Mouse (Mus musculus) spleen, adult 2 months (tissue): ENCODE results near the gene Sgce. TPM values are rescaled to one million over a fixed set of nuclear protein-coding genes. Genes with fewer than 3 reads are reported as not detected.
"Not testable (repeated sequence)": the region's sequence is repeated elsewhere in the genome, so short reads cannot be mapped to it uniquely, and the experiment has no call there.

Source experiments
- DNase-seq, 2 experiments: peaks; one replicate each; pipeline versions ENCODE4 v3.0.0 to v3.0.0-alpha.2; 2012 to 2021; ENCODE audit warnings: low spot score in 2 of 2, low read depth in 1 of 2
- H3K27ac ChIP-seq: fragments of 200-500 bp; 2 replicates; pipeline ENCODE4 v1.5.1; 2012; ENCODE audit warnings: low read length, inconsistent platforms; ENCODE audit not compliant: insufficient read depth
- H3K27me3 ChIP-seq: fragments of 200-500 bp; 2 replicates; pipeline ENCODE4 v1.6.1; 2012; ENCODE audit warnings: mild to moderate bottlenecking, moderate library complexity, low read length, inconsistent platforms; ENCODE audit not compliant: control insufficient read depth, insufficient read depth
- H3K36me3 ChIP-seq: fragments of 200-500 bp; 2 replicates; pipeline ENCODE4 v1.6.1; 2012; ENCODE audit warnings: mild to moderate bottlenecking, low read length, inconsistent platforms; ENCODE audit not compliant: control insufficient read depth, insufficient read depth
- H3K4me1 ChIP-seq: fragments of 200-500 bp; 2 replicates; pipeline ENCODE4 v1.6.1; 2011; ENCODE audit warnings: inconsistent platforms; ENCODE audit not compliant: control insufficient read depth, insufficient read depth, insufficient read length
- H3K4me3 ChIP-seq: fragments of 200-500 bp; 2 replicates; pipeline ENCODE4 v1.5.1; 2011; ENCODE audit warnings: mild to moderate bottlenecking, inconsistent platforms; ENCODE audit not compliant: insufficient read depth, insufficient read length; ENCODE audit errors: extremely low read depth
- CTCF ChIP-seq: fragments of 200-500 bp; IDR thresholded peaks from 2 replicates; pipeline ENCODE4 v1.5.1; 2011; ENCODE audit warnings: mild to moderate bottlenecking, inconsistent platforms; ENCODE audit not compliant: insufficient read depth, insufficient read length, insufficient replicate concordance; ENCODE audit errors: extremely low read depth
- POLR2A ChIP-seq: fragments of 200-500 bp; IDR thresholded peaks from 2 replicates; pipeline ENCODE4 v1.6.1; 2011; ENCODE audit warnings: low read depth, low read length, inconsistent platforms
- WGBS: fragments of 180-500 bp; shearing (Covaris S2); methylation state at CpG from one replicate; pipeline ENCODE4 v1.1.7; 2018; 5-methylcytosine and 5-hydroxymethylcytosine counted together
- polyA plus RNA-seq: library from polyadenylated mRNA; depleted of rRNA; stranded (reverse); fragments of >200 nt; gene quantifications from 2 replicates; pipeline ENCODE4 v1.2.3, GENCODE M21; 2012; rRNA removed

The Sgce gene
- polyA plus RNA-seq, 1 experiment, result 3.4 TPM

GRCm38 (mm10) chr6:4655466-4655865 lies 91.5 kb downstream of the Sgce start:
- Histone ChIP-seq H3K27me3 (no peaks in the 10 kb centered on the region), H3K27ac (no peak overlapping the region), H3K4me3 (no peak overlapping the region), H3K36me3 (no peaks in the 10 kb centered on the region), H3K4me1 (no peaks in the 10 kb centered on the region)
- DNase-seq, result no peak
- WGBS, result 78% methylated on average over 5 of the region's 5 CpGs
- TF ChIP-seq POLR2A, result no peak
- TF ChIP-seq CTCF, result no peak

- H3K36me3 ChIP-seq, H3K27me3 ChIP-seq, H3K4me1 ChIP-seq, H3K4me3 ChIP-seq, DNase-seq, H3K27ac ChIP-seq: not testable (repeated sequence)
- WGBS, result 92% methylated on average over 12 of the region's 12 CpGs
These were observed 93.3 kb downstream of the Sgce start for GRCm38 (mm10) chr6:4653741-4654140.

GRCm38 (mm10) chr6:4652596-4653134 lies 94.3 kb downstream of the Sgce start:
- H3K4me1 ChIP-seq, result no peaks in the 10 kb centered on the region
- no peak for TF ChIP-seq CTCF
- TF ChIP-seq POLR2A, result no peak
- WGBS, result 91% methylated on average over 8 of the region's 8 CpGs
- DNase-seq, result no peak
- H3K27me3 ChIP-seq, result no peaks in the 10 kb centered on the region
- no peak overlapping the region for H3K27ac ChIP-seq
- H3K4me3 ChIP-seq, result no peak overlapping the region
- H3K36me3 ChIP-seq, result no peaks in the 10 kb centered on the region

- no peak for DNase-seq
- Histone ChIP-seq H3K36me3 (no peaks in the 10 kb centered on the region), H3K4me1 (no peaks in the 10 kb centered on the region), H3K27ac (no peak overlapping the region), H3K27me3 (no peaks in the 10 kb centered on the region), H3K4me3 (no peak overlapping the region)
- TF ChIP-seq CTCF (no peak), POLR2A (no peak)
- 66% methylated on average over 3 of the region's 3 CpGs for WGBS
These were observed 99.7 kb downstream of the Sgce start for GRCm38 (mm10) chr6:4647351-4647750.

- no peaks in the 10 kb centered on the region for H3K27me3 ChIP-seq
- WGBS, result 92% methylated on average over 7 of the region's 7 CpGs
- H3K4me1 ChIP-seq, result no peaks in the 10 kb centered on the region
- H3K27ac ChIP-seq, result no peak overlapping the region
- H3K4me3 ChIP-seq, result no peak overlapping the region
- DNase-seq, result no peak
- TF ChIP-seq POLR2A, result no peak
- no peak for TF ChIP-seq CTCF
- H3K36me3 ChIP-seq, result peaks cover 2% of the 10 kb centered on the region; the same call in 1 of the 2 replicates
These were observed 104.9 kb downstream of the Sgce start for GRCm38 (mm10) chr6:4642068-4642467.

- no peak for DNase-seq
- Histone ChIP-seq H3K27ac (no peak overlapping the region), H3K36me3 (peaks cover 6% of the 10 kb centered on the region), H3K27me3 (no peaks in the 10 kb centered on the region), H3K4me1 (no peaks in the 10 kb centered on the region), H3K4me3 (no peak overlapping the region)
- WGBS, result 93% methylated on average over 1 of the region's 1 CpGs
- TF ChIP-seq POLR2A (no peak), CTCF (no peak)
These were observed 112.2 kb downstream of the Sgce start for GRCm38 (mm10) chr6:4634804-4635203.

- WGBS, result 93% methylated on average over 4 of the region's 4 CpGs
These were observed 113.8 kb downstream of the Sgce start for GRCm38 (mm10) chr6:4633189-4633588.

GRCm38 (mm10) chr6:4631464-4631863 lies 115.5 kb downstream of the Sgce start:
- TF ChIP-seq POLR2A, result no peak
- no peak for TF ChIP-seq CTCF
- DNase-seq, result no peak
- no peak overlapping the region for H3K27ac ChIP-seq
- H3K27me3 ChIP-seq, result no peaks in the 10 kb centered on the region
- peaks cover 7% of the 10 kb centered on the region for H3K36me3 ChIP-seq
- H3K4me1 ChIP-seq, result no peaks in the 10 kb centered on the region
- no peak overlapping the region for H3K4me3 ChIP-seq
- WGBS, result 75% methylated on average over 3 of the region's 3 CpGs

More at GRCm38 (mm10) chr6:4633189-4633588, 113.8 kb downstream of the Sgce start:
- Histone ChIP-seq H3K27ac (no peak overlapping the region), H3K4me3 (no peak overlapping the region), H3K4me1 (no peaks in the 10 kb centered on the region), H3K27me3 (no peaks in the 10 kb centered on the region), H3K36me3 (peaks cover 6% of the 10 kb centered on the region)
- no peak for DNase-seq
- no peak for TF ChIP-seq POLR2A
- no peak for TF ChIP-seq CTCF

Other genes with a start within 250 kb of the Sgce start
- 39.9 and 54.0 TPM in 2 replicates for gene Col1a2, start 242.4 kb downstream of the Sgce start, polyA plus RNA-seq
- gene Casd1, start 146.4 kb downstream of the Sgce start, polyA plus RNA-seq, result 8.1 and 16.5 TPM in 2 replicates
- gene Peg10, start 99 bp upstream of the Sgce start, polyA plus RNA-seq, result 0.35 and 0.42 TPM in 2 replicates
- gene Ppp1r9a, start 155.7 kb upstream of the Sgce start, polyA plus RNA-seq, result 0.58 and 0.62 TPM in 2 replicates